Mouse (Mus musculus) E14TG2a.4 (cell line): ENCODE measurements around the gene Caprin1.

Experiments
- CTCF ChIP-seq: conservative IDR thresholded peaks from 2 replicates; pipeline ENCODE4 v1.5.1; 2014; ENCODE audit warnings: low read length
- NANOG ChIP-seq: IDR thresholded peaks from 2 replicates; pipeline ENCODE4 v1.6.1; 2014; ENCODE audit warnings: borderline replicate concordance, low read length, mixed read lengths
- POU5F1 ChIP-seq: IDR thresholded peaks from 2 replicates; pipeline ENCODE4 v1.6.1; 2014; ENCODE audit warnings: low read length, borderline replicate concordance

GRCm38 (mm10) chr2:103762492-103762891, 35.0 kb downstream of the Caprin1 start:
- TF ChIP-seq CTCF (no peak), POU5F1 (no peak), NANOG (no peak)
